Mouse (Mus musculus) hindbrain, embryonic 15.5 days (tissue): ENCODE measurements around the gene Gm49394. TPM values are rescaled to one million over a fixed set of nuclear protein-coding genes. Genes with fewer than 3 reads are reported as not detected.

Experiments
- ATAC-seq: fragments of 200-750 bp; cut with Nextera tagmentation; 2 replicates; pipeline ENCODE4 v1.8.0; 2017; ENCODE audit warnings: low read depth, moderate number of reproducible peaks, moderate TSS enrichment; ENCODE audit not compliant: low FRiP score
- H3K27ac ChIP-seq: fragments of 300-500 bp; sonication (generic); replicated peaks from 2 replicates; pipeline ENCODE4 v1.5.1; 2015; ENCODE audit warnings: mild to moderate bottlenecking, inconsistent platforms
- H3K27me3 ChIP-seq: fragments of 300-500 bp; sonication (generic); 2 replicates; pipeline ENCODE4 v1.6.1; 2015; ENCODE audit warnings: control low read depth, inconsistent platforms
- H3K36me3 ChIP-seq: fragments of 300-500 bp; sonication (generic); 2 replicates; pipeline ENCODE4 v1.6.1; 2015; ENCODE audit warnings: control low read depth, inconsistent platforms
- H3K4me1 ChIP-seq: fragments of 300-500 bp; sonication (generic); replicated peaks from 2 replicates; pipeline ENCODE4 v1.6.1; 2015; ENCODE audit warnings: control low read depth, inconsistent platforms
- H3K4me2 ChIP-seq: fragments of 300-500 bp; sonication (generic); 2 replicates; pipeline ENCODE4 v1.6.1; 2015; ENCODE audit warnings: moderate library complexity, mild to moderate bottlenecking, inconsistent platforms
- H3K4me3 ChIP-seq: fragments of 300-500 bp; sonication (generic); 2 replicates; pipeline ENCODE4 v1.5.1; 2015; ENCODE audit warnings: mild to moderate bottlenecking, inconsistent platforms
- H3K9ac ChIP-seq: fragments of 300-500 bp; sonication (generic); 2 replicates; pipeline ENCODE4 v1.6.1; 2015; ENCODE audit warnings: inconsistent platforms
- H3K9me3 ChIP-seq: fragments of 300-500 bp; sonication (generic); 2 replicates; pipeline ENCODE4 v1.6.1; 2016; ENCODE audit warnings: control low read depth, inconsistent platforms
- whole genome bisulfite sequencing: fragments of 180-500 bp; shearing (Covaris S2); methylation state at CpG from one replicate; pipeline ENCODE4 v1.1.7; 2015; 5-methylcytosine and 5-hydroxymethylcytosine counted together
- polyA plus RNA-seq: library from polyadenylated mRNA; unstranded; fragments of >200 nt; fragmentation: Nextera tagmentation; extraction: Ambion mirVana; gene quantifications from 2 replicates; pipeline ENCODE4 v1.2.1, GENCODE M21; 2015

The Gm49394 gene
- polyA plus RNA-seq, 1 experiment from 2014 or later: not detected

GRCm38 (mm10) chr7:142666109-142666508 lies 3.6 kb downstream of the Gm49394 start:
- peaks cover 8% of the 10 kb centered on the region for H3K4me1 ChIP-seq
- ATAC-seq: no peak
- H3K9ac ChIP-seq: no peak overlapping the region
- H3K4me3 ChIP-seq: no peak overlapping the region
- H3K27me3 ChIP-seq: peaks cover 49% of the 10 kb centered on the region
- H3K9me3 ChIP-seq: no peaks in the 10 kb centered on the region
- no peaks in the 10 kb centered on the region for H3K36me3 ChIP-seq
- H3K27ac ChIP-seq: no peak overlapping the region
- no peak overlapping the region for H3K4me2 ChIP-seq
- WGBS: 80% methylated on average over 4 of the region's 4 CpGs

GRCm38 (mm10) chr7:142665364-142665763 lies 4.4 kb downstream of the Gm49394 start:
- H3K4me3 ChIP-seq: no peak overlapping the region
- H3K27me3 ChIP-seq: peaks cover 56% of the 10 kb centered on the region
- no peak overlapping the region for H3K4me2 ChIP-seq
- peaks cover 15% of the 10 kb centered on the region for H3K4me1 ChIP-seq
- no peaks in the 10 kb centered on the region for H3K9me3 ChIP-seq
- ATAC-seq: no peak
- no peak overlapping the region for H3K27ac ChIP-seq
- H3K36me3 ChIP-seq: no peaks in the 10 kb centered on the region
- WGBS: 48% methylated on average over 5 of the region's 5 CpGs
- H3K9ac ChIP-seq: no peak overlapping the region

DNA sequence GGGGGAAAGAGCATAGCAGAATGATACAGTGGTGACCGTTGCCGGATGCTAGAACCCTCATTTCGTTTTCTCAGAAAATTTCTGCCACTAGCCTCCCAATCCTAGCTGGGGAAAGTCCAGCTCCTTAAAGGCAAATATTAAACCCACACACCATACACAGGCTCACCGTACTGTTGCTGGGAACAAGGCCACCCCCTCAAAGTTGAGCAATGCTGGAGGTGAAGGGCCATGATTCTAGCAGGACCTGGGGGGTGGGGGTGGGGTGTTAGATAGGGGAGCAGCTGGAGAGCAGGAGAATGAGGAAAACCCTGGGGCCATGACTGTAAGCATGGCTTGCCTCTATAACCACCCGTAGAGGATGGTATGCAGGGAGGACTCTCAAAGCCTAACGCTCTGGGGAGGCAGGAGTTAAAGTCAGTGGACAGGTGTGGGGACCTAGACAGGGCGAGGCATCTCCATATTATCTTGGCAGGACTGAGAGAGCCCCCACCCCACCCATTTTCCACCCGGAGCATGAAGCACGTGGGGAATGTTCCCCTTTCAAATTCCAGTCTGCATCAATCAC lies 5.2 kb downstream of the Gm49394 start:
- no peak overlapping the region for H3K4me3 ChIP-seq
- no peaks in the 10 kb centered on the region for H3K9me3 ChIP-seq
- H3K27me3 ChIP-seq: peaks cover 64% of the 10 kb centered on the region
- H3K9ac ChIP-seq: no peak overlapping the region
- H3K27ac ChIP-seq: no peak overlapping the region
- peak; percentile 42; the same call in 1 of the 2 replicates for ATAC-seq
- WGBS: 2% methylated on average over 9 of the region's 9 CpGs
- no peak overlapping the region for H3K4me2 ChIP-seq
- H3K36me3 ChIP-seq: no peaks in the 10 kb centered on the region
- peaks cover 23% of the 10 kb centered on the region for H3K4me1 ChIP-seq

GRCm38 (mm10) chr7:142663931-142664421 lies 5.8 kb downstream of the Gm49394 start:
- Histone ChIP-seq H3K4me2 (peak overlapping the region; percentile 45), H3K4me1 (peaks cover 29% of the 10 kb centered on the region), H3K27me3 (peaks cover 70% of the 10 kb centered on the region), H3K36me3 (no peaks in the 10 kb centered on the region), H3K27ac (no peak overlapping the region), H3K4me3 (peak overlapping the region; percentile 19), H3K9ac (no peak overlapping the region), H3K9me3 (no peaks in the 10 kb centered on the region)
- WGBS: under 1% methylated on average over 53 of the region's 53 CpGs
- ATAC-seq: no peak

DNA sequence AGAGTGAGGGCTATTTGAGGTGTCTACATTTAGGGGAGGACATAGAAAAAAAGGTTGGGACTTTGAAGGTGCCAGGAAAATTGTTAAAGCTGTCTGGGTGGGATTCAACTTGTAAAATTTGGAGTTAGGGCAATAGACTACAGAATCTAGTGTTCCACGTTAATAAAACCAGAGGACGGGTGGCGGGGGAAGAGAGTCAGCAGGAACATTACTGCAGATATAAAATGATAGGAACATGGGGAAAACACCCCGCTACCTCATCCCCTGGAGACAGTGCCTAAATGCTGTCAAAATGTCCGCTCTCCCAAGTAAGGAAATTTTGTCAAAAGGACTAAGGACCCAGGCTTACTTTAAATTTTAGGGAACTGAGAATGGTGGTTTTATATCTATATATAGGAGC lies 6.6 kb downstream of the Gm49394 start:
- 8% methylated on average over 5 of the region's 5 CpGs for WGBS
- H3K4me2 ChIP-seq: no peak overlapping the region
- H3K4me3 ChIP-seq: no peak overlapping the region
- no peak for ATAC-seq
- no peak overlapping the region for H3K27ac ChIP-seq
- H3K9me3 ChIP-seq: no peaks in the 10 kb centered on the region
- H3K36me3 ChIP-seq: no peaks in the 10 kb centered on the region
- peaks cover 37% of the 10 kb centered on the region for H3K4me1 ChIP-seq
- H3K9ac ChIP-seq: no peak overlapping the region
- H3K27me3 ChIP-seq: peaks cover 74% of the 10 kb centered on the region

DNA sequence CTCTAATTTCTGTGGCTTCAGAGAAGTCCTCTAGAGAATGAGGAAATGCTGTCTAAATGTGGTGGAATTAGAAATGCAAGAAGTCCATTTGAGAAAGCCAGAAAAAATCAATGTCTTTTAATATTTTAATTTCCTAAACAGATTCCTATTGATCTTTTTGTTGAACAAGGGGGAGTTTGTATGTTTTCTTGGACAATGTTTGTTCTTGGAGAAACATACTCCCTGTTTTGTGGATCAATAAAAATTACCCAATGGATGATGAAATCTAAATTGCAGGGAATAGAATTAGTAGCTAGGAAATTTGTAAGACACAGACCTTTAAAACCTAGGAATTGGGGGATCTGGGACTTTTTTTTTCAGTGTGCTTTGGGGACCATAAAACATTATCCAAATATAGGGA lies 7.9 kb downstream of the Gm49394 start:
- Histone ChIP-seq H3K27ac (no peak overlapping the region), H3K4me3 (no peak overlapping the region)
- ATAC-seq: no peak

DNA sequence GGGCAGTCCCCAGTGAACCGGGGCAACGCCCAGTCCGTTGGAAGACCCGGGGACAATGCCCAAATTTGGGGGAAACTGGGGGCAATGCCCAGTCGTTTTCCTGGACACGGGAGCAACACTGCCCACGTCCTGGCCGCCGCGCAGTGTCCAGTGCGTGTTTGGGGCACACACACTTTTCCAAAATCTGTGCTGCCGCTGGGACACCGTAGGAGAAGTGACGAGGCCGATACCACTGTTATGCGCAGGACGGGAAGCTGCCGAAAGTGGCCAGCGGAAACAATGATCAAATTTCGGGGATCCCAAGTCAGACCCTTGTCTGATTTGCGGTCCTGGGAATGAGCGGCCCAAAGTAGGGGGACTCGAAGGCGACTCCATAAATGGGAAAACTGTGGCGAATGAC lies 8.7 kb downstream of the Gm49394 start:
- H3K36me3 ChIP-seq: no peaks in the 10 kb centered on the region
- peaks cover 38% of the 10 kb centered on the region for H3K4me1 ChIP-seq
- peaks cover 86% of the 10 kb centered on the region for H3K27me3 ChIP-seq
- under 1% methylated on average over 25 of the region's 25 CpGs for WGBS
- peak overlapping the region; percentile 45 for H3K4me2 ChIP-seq
- H3K4me3 ChIP-seq: peak overlapping the region; percentile 12; the same call in 1 of the 2 replicates
- H3K27ac ChIP-seq: no peak overlapping the region
- ATAC-seq: no peak
- no peaks in the 10 kb centered on the region for H3K9me3 ChIP-seq
- H3K9ac ChIP-seq: no peak overlapping the region

More for the DNA sequence above, 7.9 kb downstream of the Gm49394 start:
- Histone ChIP-seq H3K9ac (no peak overlapping the region), H3K4me2 (no peak overlapping the region), H3K4me1 (peaks cover 38% of the 10 kb centered on the region), H3K36me3 (no peaks in the 10 kb centered on the region), H3K9me3 (no peaks in the 10 kb centered on the region), H3K27me3 (peaks cover 86% of the 10 kb centered on the region)

GRCm38 (mm10) chr7:142660651-142660945 lies 9.1 kb downstream of the Gm49394 start:
- Histone ChIP-seq H3K36me3 (no peaks in the 10 kb centered on the region), H3K4me1 (peaks cover 38% of the 10 kb centered on the region), H3K9me3 (no peaks in the 10 kb centered on the region), H3K27ac (no peak overlapping the region), H3K4me3 (peak overlapping the region; percentile 12), H3K9ac (no peak overlapping the region), H3K4me2 (peak overlapping the region; percentile 45), H3K27me3 (peaks cover 86% of the 10 kb centered on the region)
- ATAC-seq: no peak
- under 1% methylated on average over 29 of the region's 29 CpGs for WGBS

DNA sequence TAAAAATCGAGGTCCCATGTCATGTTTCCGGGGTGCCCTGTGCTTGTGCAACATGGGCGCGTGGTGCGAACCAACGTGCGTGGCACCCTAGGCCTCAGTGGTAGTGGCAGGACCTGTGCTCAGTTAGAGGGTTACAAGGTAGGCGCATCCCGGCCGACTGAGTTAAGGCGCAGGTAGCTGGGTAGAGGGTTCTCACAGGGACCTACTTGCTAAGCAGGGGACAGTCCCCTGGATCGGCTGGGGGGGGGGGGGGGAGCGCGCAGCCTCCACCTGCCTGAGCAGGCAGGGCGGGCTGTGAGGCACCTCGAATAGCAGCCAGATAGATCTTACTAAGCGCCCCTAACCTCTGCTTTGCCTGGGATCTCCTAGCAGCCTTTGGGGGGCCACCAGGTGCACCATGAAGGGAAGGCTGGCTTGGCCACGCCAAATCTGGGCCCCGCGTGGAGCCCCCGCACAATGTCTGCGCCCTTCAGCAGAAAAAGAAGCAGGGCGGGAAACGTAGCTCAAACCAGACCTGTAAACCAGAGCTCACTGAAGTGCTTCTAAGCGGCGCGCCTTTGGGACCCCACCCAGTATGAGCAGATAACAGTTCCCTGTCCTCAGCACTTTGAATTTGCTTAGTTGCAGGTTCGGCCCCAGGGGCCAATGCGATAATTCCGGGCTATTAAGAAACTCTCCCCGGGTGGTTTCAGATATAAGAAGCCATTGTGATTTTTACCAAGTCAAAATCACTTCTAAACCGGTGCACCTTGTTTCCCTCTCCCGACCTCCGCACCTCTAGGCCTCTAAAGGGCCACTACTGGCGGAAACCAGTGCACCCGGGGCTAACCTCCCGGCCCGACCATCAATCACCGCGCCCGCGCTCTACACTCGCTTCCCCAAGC lies 9.7 kb downstream of the Gm49394 start:
- Histone ChIP-seq H3K4me2 (peak overlapping the region; percentile 45), H3K9me3 (no peaks in the 10 kb centered on the region), H3K27me3 (peaks cover 86% of the 10 kb centered on the region), H3K9ac (no peak overlapping the region), H3K4me3 (peak overlapping the region; percentile 29), H3K36me3 (no peaks in the 10 kb centered on the region), H3K27ac (no peak overlapping the region), H3K4me1 (peaks cover 38% of the 10 kb centered on the region)
- ATAC-seq: no peak
- 2% methylated on average over 41 of the region's 43 CpGs for WGBS

GRCm38 (mm10) chr7:142659181-142659681 lies 10.5 kb downstream of the Gm49394 start:
- Histone ChIP-seq H3K4me2 (peak overlapping the region; percentile 45), H3K27ac (no peak overlapping the region), H3K27me3 (peaks cover 86% of the 10 kb centered on the region), H3K4me1 (peaks cover 37% of the 10 kb centered on the region), H3K4me3 (peak overlapping the region; percentile 29), H3K36me3 (no peaks in the 10 kb centered on the region), H3K9me3 (no peaks in the 10 kb centered on the region), H3K9ac (no peak overlapping the region; the same call in 1 of the 2 replicates)
- WGBS: under 1% methylated on average over 59 of the region's 70 CpGs
- ATAC-seq: peak; percentile 54; the same call in 1 of the 2 replicates

GRCm38 (mm10) chr7:142658681-142659180 lies 11.0 kb downstream of the Gm49394 start:
- WGBS: 0% methylated on average over 26 of the region's 40 CpGs
- Histone ChIP-seq H3K27ac (no peak overlapping the region), H3K9ac (no peak overlapping the region), H3K4me1 (peaks cover 33% of the 10 kb centered on the region), H3K4me3 (peak overlapping the region; percentile 29), H3K27me3 (peaks cover 86% of the 10 kb centered on the region), H3K36me3 (no peaks in the 10 kb centered on the region), H3K9me3 (no peaks in the 10 kb centered on the region), H3K4me2 (peak overlapping the region; percentile 45)
- peak; percentile 27; the same call in 1 of the 2 replicates for ATAC-seq
